Mouse (Mus musculus) limb, embryonic 14.5 days (tissue): ENCODE data around the gene Rgs6. TPM values are rescaled to one million over a fixed set of nuclear protein-coding genes. Genes with fewer than 3 reads are reported as not detected.

ENCODE experiments used
- ATAC-seq: fragments of 200-750 bp; cut with Nextera tagmentation; 2 replicates; pipeline ENCODE4 v1.8.0; 2017; ENCODE audit warnings: low read depth, moderate number of reproducible peaks, moderate TSS enrichment; ENCODE audit not compliant: low FRiP score
- DNase-seq: peaks from one replicate; pipeline ENCODE4 v3.0.0-alpha.2; 2015; ENCODE audit warnings: low spot score
- H3K27ac ChIP-seq: fragments of 300-500 bp; sonication (generic); replicated peaks from 2 replicates; pipeline ENCODE4 v1.5.1; 2014; ENCODE audit warnings: low read depth, mild to moderate bottlenecking, low read length, moderate library complexity, mixed read lengths
- H3K27me3 ChIP-seq: fragments of 300-500 bp; sonication (generic); 2 replicates; pipeline ENCODE4 v1.6.1; 2014; ENCODE audit warnings: low read length, mixed read lengths; ENCODE audit not compliant: control insufficient read depth, insufficient read depth
- H3K36me3 ChIP-seq: fragments of 300-500 bp; sonication (generic); 2 replicates; pipeline ENCODE4 v1.6.1; 2014; ENCODE audit warnings: mild to moderate bottlenecking, low read length, moderate library complexity, mixed read lengths; ENCODE audit not compliant: control insufficient read depth, insufficient read depth
- H3K4me1 ChIP-seq: fragments of 300-500 bp; sonication (generic); 2 replicates; pipeline ENCODE4 v1.6.1; 2014; ENCODE audit warnings: antibody characterized with exemption, low read length, mixed read lengths; ENCODE audit not compliant: control insufficient read depth, insufficient read depth
- H3K4me2 ChIP-seq: fragments of 300-500 bp; sonication (generic); replicated peaks from 2 replicates; pipeline ENCODE4 v1.6.1; 2014; ENCODE audit warnings: low read depth, mild to moderate bottlenecking, low read length, moderate library complexity; ENCODE audit not compliant: severe bottlenecking
- H3K4me3 ChIP-seq: fragments of 300-500 bp; sonication (generic); replicated peaks from 2 replicates; pipeline ENCODE4 v1.5.1; 2014; ENCODE audit warnings: low read length
- H3K9ac ChIP-seq: fragments of 300-500 bp; sonication (generic); 2 replicates; pipeline ENCODE4 v1.6.1; 2014; ENCODE audit warnings: mild to moderate bottlenecking, low read depth, low read length, moderate library complexity; ENCODE audit not compliant: severe bottlenecking
- H3K9me3 ChIP-seq: fragments of 300-500 bp; sonication (generic); 2 replicates; pipeline ENCODE4 v1.6.1; 2016; ENCODE audit warnings: low read length; ENCODE audit not compliant: control insufficient read depth
- POLR2A ChIP-seq: fragments of 200-500 bp; IDR thresholded peaks from 2 replicates; pipeline ENCODE4 v1.8.0; 2012; ENCODE audit warnings: inconsistent platforms, mild to moderate bottlenecking, moderate library complexity, borderline replicate concordance; ENCODE audit not compliant: insufficient read depth, insufficient read length; ENCODE audit errors: extremely low read depth
- WGBS: fragments of 180-500 bp; shearing (Covaris S2); extraction: QIAGEN DNeasy Blood & Tissue Kit; methylation state at CpG from one replicate; pipeline ENCODE4 v1.1.7; 2014; 5-methylcytosine and 5-hydroxymethylcytosine counted together
- polyA plus RNA-seq, 2 experiments: library from polyadenylated mRNA; depleted of rRNA in 1 of 2; stranded (reverse) in 1 of 2; unstranded in 1 of 2; fragments of >200 nt; fragmentation: Nextera tagmentation in 1 of 2; extraction: Ambion mirVana in 1 of 2; gene quantifications; 2 replicates each; pipeline versions ENCODE4 v1.2.1 to v1.2.3; 2012 to 2014

Gene Rgs6
- polyA plus RNA-seq, 2 experiments, result 1.2 to 1.5 TPM

GRCm38 (mm10) chr12:82649991-82650390, 61.9 kb downstream of the Rgs6 start:
- Histone ChIP-seq H3K4me2 (no peak overlapping the region), H3K9ac (no peak overlapping the region), H3K27me3 (no peaks in the 10 kb centered on the region), H3K36me3 (no peaks in the 10 kb centered on the region), H3K9me3 (no peaks in the 10 kb centered on the region), H3K4me3 (no peak overlapping the region), H3K4me1 (no peaks in the 10 kb centered on the region), H3K27ac (no peak overlapping the region)
- no peak for DNase-seq
- WGBS, result 70% methylated on average over 5 of the region's 5 CpGs
- no peak for ATAC-seq
- TF ChIP-seq POLR2A, result no peak

- no peak overlapping the region for H3K27ac ChIP-seq
- no peak overlapping the region for H3K4me2 ChIP-seq
- H3K9me3 ChIP-seq, result no peaks in the 10 kb centered on the region
- no peak for DNase-seq
- no peak for ATAC-seq
- no peaks in the 10 kb centered on the region for H3K27me3 ChIP-seq
- H3K4me1 ChIP-seq, result no peaks in the 10 kb centered on the region
- H3K4me3 ChIP-seq, result no peak overlapping the region
- no peak for TF ChIP-seq POLR2A
- no peak overlapping the region for H3K9ac ChIP-seq
- H3K36me3 ChIP-seq, result no peaks in the 10 kb centered on the region
- WGBS, result 65% methylated on average over 7 of the region's 7 CpGs
Observed at GRCm38 (mm10) chr12:82664598-82664997, 76.5 kb downstream of the Rgs6 start.

GRCm38 (mm10) chr12:82667441-82667840, 79.3 kb downstream of the Rgs6 start:
- H3K9ac ChIP-seq, result no peak overlapping the region
- no peak overlapping the region for H3K4me2 ChIP-seq
- TF ChIP-seq POLR2A, result no peak
- DNase-seq (no peak), ATAC-seq (no peak)
- H3K4me1 ChIP-seq, result no peaks in the 10 kb centered on the region
- no peaks in the 10 kb centered on the region for H3K27me3 ChIP-seq
- H3K27ac ChIP-seq, result no peak overlapping the region
- WGBS, result 86% methylated on average over 3 of the region's 3 CpGs
- H3K4me3 ChIP-seq, result no peak overlapping the region
- no peaks in the 10 kb centered on the region for H3K9me3 ChIP-seq
- no peaks in the 10 kb centered on the region for H3K36me3 ChIP-seq

- DNase-seq (peak; percentile 67), ATAC-seq (no peak)
- Histone ChIP-seq H3K9me3 (no peaks in the 10 kb centered on the region), H3K27me3 (no peaks in the 10 kb centered on the region), H3K27ac (no peak overlapping the region), H3K4me3 (no peak overlapping the region), H3K4me2 (no peak overlapping the region), H3K36me3 (no peaks in the 10 kb centered on the region), H3K4me1 (peaks cover 11% of the 10 kb centered on the region), H3K9ac (no peak overlapping the region)
- WGBS, result 39% methylated on average over 4 of the region's 4 CpGs
- no peak for TF ChIP-seq POLR2A
Observed at GRCm38 (mm10) chr12:82670201-82670737, 82.2 kb downstream of the Rgs6 start.

- no peaks in the 10 kb centered on the region for H3K9me3 ChIP-seq
- H3K9ac ChIP-seq, result no peak overlapping the region
- H3K27me3 ChIP-seq, result no peaks in the 10 kb centered on the region
- no peak for TF ChIP-seq POLR2A
- WGBS, result 85% methylated on average over 5 of the region's 5 CpGs
- no peaks in the 10 kb centered on the region for H3K36me3 ChIP-seq
- peaks cover 18% of the 10 kb centered on the region for H3K4me1 ChIP-seq
- ATAC-seq (no peak), DNase-seq (no peak)
- no peak overlapping the region for H3K27ac ChIP-seq
- no peak overlapping the region for H3K4me2 ChIP-seq
- no peak overlapping the region for H3K4me3 ChIP-seq
Observed at GRCm38 (mm10) chr12:82671591-82671990, 83.5 kb downstream of the Rgs6 start.

- 30% methylated on average over 4 of the region's 4 CpGs for WGBS
- DNase-seq (no peak), ATAC-seq (no peak)
- Histone ChIP-seq H3K9ac (no peak overlapping the region), H3K27ac (no peak overlapping the region), H3K4me3 (no peak overlapping the region), H3K4me2 (no peak overlapping the region), H3K9me3 (no peaks in the 10 kb centered on the region), H3K4me1 (peaks cover 18% of the 10 kb centered on the region), H3K36me3 (no peaks in the 10 kb centered on the region), H3K27me3 (no peaks in the 10 kb centered on the region)
- TF ChIP-seq POLR2A, result no peak
Observed at GRCm38 (mm10) chr12:82675137-82675536, 87.0 kb downstream of the Rgs6 start.
